Mouse (Mus musculus) heart, postnatal 14 days (tissue): ENCODE measurements around the gene Pdia2. TPM values are rescaled to one million over a fixed set of nuclear protein-coding genes. Genes with fewer than 3 reads are reported as not detected.
"Not testable (repeated sequence)": the region's sequence is repeated elsewhere in the genome, so short reads cannot be mapped to it uniquely, and the experiment has no call there.

Source experiments
- DNase-seq, 2 experiments: peaks; one replicate each; pipeline ENCODE4 v3.0.0; 2021 to 2022
- intact Hi-C: fragments of 180-260 bp; cut with DNase I; formaldehyde crosslinking; loops from one replicate; pipeline ENCODE4 v1.15.1; 2025
- total RNA-seq, 2 experiments: library from RNA; stranded (reverse); gene quantifications; 2 replicates each; pipeline ENCODE4 v1.2.3; 2021

Gene Pdia2
- total RNA-seq, 2 experiments from 2014 or later, result not detected

DNA sequence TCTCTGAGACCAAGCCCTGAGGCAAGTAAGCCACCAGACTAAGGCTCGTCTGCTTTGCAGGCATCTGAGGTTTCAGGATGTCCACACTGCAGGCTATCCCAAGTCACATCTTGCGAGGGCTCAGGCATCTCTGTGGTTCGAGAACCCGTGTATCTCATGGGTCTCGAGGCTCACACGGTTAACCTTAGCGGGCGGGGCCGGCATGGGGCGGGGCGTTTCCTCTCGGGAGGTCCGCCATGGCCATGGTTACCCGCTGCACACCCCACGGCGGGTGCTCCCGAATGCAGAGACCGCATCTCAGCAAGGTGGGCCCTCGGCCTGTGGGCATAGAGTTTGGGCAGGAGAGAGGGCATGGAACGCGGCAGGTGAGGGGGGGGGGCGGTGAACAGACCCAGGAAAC lies 3.9 kb upstream of the Pdia2 start, which contains the start of gene Rgs11:
Gene Rgs11 (plus strand): TSS at position 215 of the 400 bp plus-strand sequence.
- peak; percentile 32 to 49 for DNase-seq
- intact Hi-C loops, result no loop called here

GRCm38 (mm10) chr17:26201998-26202397 lies 3.1 kb upstream of the Pdia2 start:
- no peak for DNase-seq
- intact Hi-C loops, result no loop called here

GRCm38 (mm10) chr17:26200831-26201705 lies 2.2 kb upstream of the Pdia2 start:
- intact Hi-C loops, result no loop called here
- peak in 1 of 2 experiments; percentile 22 for DNase-seq

DNA sequence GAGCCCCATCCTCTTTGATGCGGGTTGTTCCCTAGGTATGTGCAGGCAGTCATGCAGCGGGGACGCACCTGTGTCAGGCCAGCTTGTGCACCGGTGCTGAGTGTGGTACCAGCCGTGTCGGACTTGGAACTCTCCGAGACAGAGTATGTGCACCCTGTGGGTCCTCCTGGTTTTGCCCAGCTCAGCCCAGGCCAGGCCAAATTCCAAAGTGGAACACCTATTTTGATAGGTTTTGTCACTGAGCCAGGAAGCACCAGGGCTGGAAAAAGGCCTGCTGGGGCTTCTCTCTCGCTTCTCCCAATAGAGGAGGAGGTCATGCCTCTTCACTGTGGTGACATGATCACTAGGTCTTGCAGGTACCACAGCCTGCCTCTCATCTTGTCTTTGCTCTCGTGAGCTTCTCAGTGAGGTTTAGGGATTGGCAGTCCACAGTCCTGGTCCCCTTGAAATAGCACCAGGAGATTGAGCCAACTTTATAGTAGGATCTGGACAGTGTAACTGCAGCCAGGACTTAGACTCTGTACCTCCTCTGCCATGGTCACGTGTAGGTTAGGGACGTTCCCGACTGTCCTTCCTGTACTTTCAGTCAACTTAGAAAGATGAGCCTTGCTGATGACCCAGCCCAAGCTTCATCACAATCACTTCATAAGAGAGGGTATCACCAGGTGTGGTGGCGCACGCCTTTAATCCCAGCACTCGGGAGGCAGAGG lies 6.3 kb downstream of the Pdia2 start:
- DNase-seq, result no peak
- intact Hi-C loops, result no loop called here

DNA sequence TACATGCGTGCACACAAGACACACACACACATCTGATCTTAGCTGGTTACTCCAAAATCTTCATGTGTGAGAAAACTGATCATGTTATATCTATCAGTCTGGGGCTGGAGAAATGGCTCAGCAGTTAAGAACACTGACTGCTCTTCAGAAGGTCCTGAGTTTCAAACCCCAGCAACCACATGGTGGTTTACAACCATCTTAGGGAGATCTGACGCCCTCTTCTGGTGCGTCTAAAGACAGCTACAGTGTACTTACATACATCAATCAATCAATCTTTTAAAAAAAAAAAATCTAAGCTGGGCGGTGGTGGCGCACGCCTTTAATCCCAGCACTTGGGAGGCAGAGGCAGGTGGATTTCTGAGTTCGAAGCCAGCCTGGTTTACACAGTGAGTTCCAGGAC lies 7.4 kb downstream of the Pdia2 start:
- DNase-seq, intact Hi-C loops: not testable (repeated sequence)

GRCm38 (mm10) chr17:26188091-26188805 lies 10.6 kb downstream of the Pdia2 start:
- no peak for DNase-seq
- intact Hi-C loops, result no loop called here

GRCm38 (mm10) chr17:26187592-26187991 lies 11.3 kb downstream of the Pdia2 start:
- no peak for DNase-seq
- intact Hi-C loops, result no loop called here

- intact Hi-C loops, result no loop called here
- no peak for DNase-seq
These were observed 17.7 kb downstream of the Pdia2 start for GRCm38 (mm10) chr17:26181179-26181578.

DNA sequence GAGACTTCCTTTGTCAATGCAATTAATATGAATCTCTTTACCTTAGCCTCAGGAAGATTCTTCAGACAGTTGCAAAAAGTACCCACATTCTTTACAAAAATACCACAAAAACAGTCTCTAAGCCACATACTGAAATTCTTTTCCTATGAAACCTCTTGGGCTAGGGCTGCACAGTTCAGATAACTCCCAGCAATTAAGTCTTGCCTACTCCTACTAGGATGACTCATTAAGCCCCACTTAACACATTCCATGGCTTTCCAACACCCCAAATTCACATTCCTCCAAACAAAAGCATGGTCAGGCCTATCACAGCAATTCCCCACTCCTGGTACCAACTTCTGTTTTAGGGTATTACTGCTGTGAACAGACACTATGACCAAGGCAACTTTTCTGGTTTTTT lies 20.3 kb downstream of the Pdia2 start:
- DNase-seq, result no peak
- intact Hi-C loops, result no loop called here

- intact Hi-C loops, DNase-seq: not testable (repeated sequence)
These were observed 23.6 kb downstream of the Pdia2 start for GRCm38 (mm10) chr17:26175248-26175647.

DNA sequence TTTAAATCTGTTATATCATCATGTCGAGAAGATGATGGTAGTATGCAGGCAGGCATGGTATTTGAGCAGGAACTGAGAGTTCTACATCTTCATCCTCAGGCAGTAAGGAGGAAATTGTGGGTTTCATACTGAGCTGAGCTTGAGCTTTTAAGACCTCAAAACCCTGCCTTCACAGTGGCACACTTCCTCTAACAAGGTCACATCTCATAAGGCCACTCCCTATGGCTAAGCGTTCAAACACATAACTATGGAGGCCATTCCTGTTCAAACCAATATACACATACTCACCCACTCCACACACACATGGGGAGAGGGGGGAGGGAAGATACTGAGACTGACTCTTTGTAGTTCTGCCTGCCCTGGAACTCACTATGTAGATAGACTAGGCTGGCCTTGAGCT lies 30.8 kb downstream of the Pdia2 start:
- intact Hi-C loops, result no loop called here
- DNase-seq, result no peak

- intact Hi-C loops, result no loop called here
- DNase-seq, result no peak
These were observed 36.2 kb downstream of the Pdia2 start for GRCm38 (mm10) chr17:26162736-26163135.

- DNase-seq, result no peak
- intact Hi-C loops, result no loop called here
These were observed 46.8 kb downstream of the Pdia2 start for GRCm38 (mm10) chr17:26151886-26152630.

DNA sequence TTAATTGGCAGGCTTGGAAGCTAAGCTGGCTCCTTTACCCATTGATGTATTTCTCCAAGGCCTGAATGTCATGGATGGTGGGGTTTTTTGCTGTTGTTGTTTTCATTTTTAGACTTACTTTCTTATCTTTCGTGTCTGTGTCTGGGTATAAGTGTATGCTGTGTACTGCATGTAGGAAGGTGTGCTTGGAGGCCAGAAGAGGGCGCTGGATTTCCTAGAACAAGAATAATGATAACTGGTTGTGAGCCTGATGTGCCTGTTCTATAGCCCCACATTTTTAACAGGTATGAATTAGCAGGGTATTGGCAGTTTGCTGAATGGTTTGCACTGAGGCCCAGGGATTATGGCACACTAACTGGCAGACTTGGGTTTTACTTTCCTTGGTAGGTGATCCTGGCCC lies 49.8 kb downstream of the Pdia2 start:
- DNase-seq, result no peak
- intact Hi-C loops, result no loop called here

Other genes with a start within 250 kb of the Pdia2 start
- gene A930017K11Rik, start 246.5 kb downstream of the Pdia2 start, total RNA-seq, result not detected
- 10 to 100 TPM; 11.4 to 13.1 TPM for gene Capn15, start 213.3 kb downstream of the Pdia2 start, total RNA-seq
- 10 to 100 TPM; 22.7 to 25.3 TPM for gene Rab11fip3, start 129.5 kb downstream of the Pdia2 start, total RNA-seq
- 10 to 100 TPM; 10.9 to 13.0 TPM for gene Decr2, start 108.8 kb downstream of the Pdia2 start, total RNA-seq
- gene Nme4, start 103.5 kb downstream of the Pdia2 start, total RNA-seq, result 1 to 10 TPM; 3.1 to 3.6 TPM
- 1 to 10 TPM; 1.2 to 1.9 TPM for gene Tmem8, start 85.8 kb downstream of the Pdia2 start, total RNA-seq
- gene Mrpl28, start 75.6 kb downstream of the Pdia2 start, total RNA-seq, result 100 to 1,000 TPM; 100 to 115 TPM
- 10 to 100 TPM; 16.1 to 16.9 TPM for gene Axin1, start 60.4 kb downstream of the Pdia2 start, total RNA-seq
- 1 to 10 TPM in 1 of 2 experiments, under 1 TPM in 1; 0.72 to 1.7 TPM for gene Rgs11, start 3.9 kb upstream of the Pdia2 start, total RNA-seq
- gene Arhgdig, start 8.7 kb upstream of the Pdia2 start, total RNA-seq, result under 1 TPM; 0.56 to 0.81 TPM
- gene Fam234a, start 45.2 kb upstream of the Pdia2 start, total RNA-seq, result 10 to 100 TPM; 92.5 to 95.8 TPM
- 10 to 100 TPM; 24.9 to 26.3 TPM for gene Luc7l, start 53.8 kb upstream of the Pdia2 start, total RNA-seq
- gene Neurl1b, start 215.7 kb upstream of the Pdia2 start, total RNA-seq, result 10 to 100 TPM in 1 of 2 experiments, 1 to 10 TPM in 1; 8.9 to 12.3 TPM